Mouse (Mus musculus) hindbrain, embryonic 11.5 days (tissue): ENCODE results near the gene Psg27. TPM values are rescaled to one million over a fixed set of nuclear protein-coding genes. Genes with fewer than 3 reads are reported as not detected.
"Not testable (repeated sequence)": the region's sequence is repeated elsewhere in the genome, so short reads cannot be mapped to it uniquely, and the experiment has no call there.

Source experiments
- ATAC-seq: fragments of 200-750 bp; cut with Nextera tagmentation; 2 replicates; pipeline ENCODE4 v1.8.0; 2017; ENCODE audit warnings: mild to moderate bottlenecking, moderate TSS enrichment, moderate library complexity; ENCODE audit not compliant: low FRiP score
- DNase-seq: peaks from one replicate; pipeline ENCODE4 v3.0.0-alpha.2; 2015; ENCODE audit warnings: low spot score
- H3K27ac ChIP-seq: fragments of 300-500 bp; sonication (generic); 2 replicates; pipeline ENCODE4 v1.5.1; 2014; ENCODE audit warnings: mild to moderate bottlenecking, low read depth, low read length
- H3K27me3 ChIP-seq: fragments of 300-500 bp; sonication (generic); 2 replicates; pipeline ENCODE4 v1.6.1; 2014; ENCODE audit warnings: mild to moderate bottlenecking, low read length, moderate library complexity, mixed read lengths; ENCODE audit not compliant: control insufficient read depth, insufficient read depth
- H3K36me3 ChIP-seq: fragments of 300-500 bp; sonication (generic); 2 replicates; pipeline ENCODE4 v1.6.1; 2014; ENCODE audit warnings: mild to moderate bottlenecking, low read length, moderate library complexity, mixed read lengths; ENCODE audit not compliant: control insufficient read depth, insufficient read depth
- H3K4me1 ChIP-seq: fragments of 300-500 bp; sonication (generic); replicated peaks from 2 replicates; pipeline ENCODE4 v1.6.1; 2014; ENCODE audit warnings: low read length, mixed read lengths; ENCODE audit not compliant: control insufficient read depth, insufficient read depth
- H3K4me2 ChIP-seq: fragments of 300-500 bp; sonication (generic); replicated peaks from 2 replicates; pipeline ENCODE4 v1.6.1; 2014; ENCODE audit warnings: mild to moderate bottlenecking, low read depth, low read length
- H3K4me3 ChIP-seq: fragments of 300-500 bp; sonication (generic); 2 replicates; pipeline ENCODE4 v1.5.1; 2014; ENCODE audit warnings: low read depth, low read length
- H3K9ac ChIP-seq: fragments of 300-500 bp; sonication (generic); 2 replicates; pipeline ENCODE4 v1.6.1; 2014; ENCODE audit warnings: low read depth, low read length
- H3K9me3 ChIP-seq: fragments of 300-500 bp; sonication (generic); 2 replicates; pipeline ENCODE4 v1.6.1; 2016; ENCODE audit warnings: low read length; ENCODE audit not compliant: control insufficient read depth
- WGBS: fragments of 180-500 bp; shearing (Covaris S2); extraction: QIAGEN DNeasy Blood & Tissue Kit; methylation state at CpG from one replicate; pipeline ENCODE4 v1.1.7; 2014; 5-methylcytosine and 5-hydroxymethylcytosine counted together
- polyA plus RNA-seq: library from polyadenylated mRNA; unstranded; fragments of >200 nt; fragmentation: Nextera tagmentation; extraction: Ambion mirVana; gene quantifications from 2 replicates; pipeline ENCODE4 v1.2.1, GENCODE M21; 2014

Gene Psg27
- not detected in 2 replicates for polyA plus RNA-seq

GRCm38 (mm10) chr7:18567205-18567604 is at the start of gene Psg27:
Gene Psg27 (minus strand): TSS chr7:18567305.
- Histone ChIP-seq H3K27me3 (no peaks in the 10 kb centered on the region), H3K9me3 (no peaks in the 10 kb centered on the region), H3K36me3 (no peaks in the 10 kb centered on the region), H3K4me1 (no peaks in the 10 kb centered on the region), H3K4me3 (no peak within 1 kb of the TSS), H3K4me2 (no peak within 1 kb of the TSS), H3K9ac (no peak within 1 kb of the TSS), H3K27ac (no peak within 1 kb of the TSS)
- no peak for DNase-seq
- 87% methylated on average over 3 of the region's 3 CpGs for WGBS
- ATAC-seq: no peak

- not testable (repeated sequence) for H3K4me3 ChIP-seq, H3K27me3 ChIP-seq, ATAC-seq, H3K9me3 ChIP-seq, H3K9ac ChIP-seq, H3K4me1 ChIP-seq, H3K36me3 ChIP-seq, H3K27ac ChIP-seq, H3K4me2 ChIP-seq, DNase-seq
- WGBS: 78% methylated on average over 1 of the region's 2 CpGs
Measured at GRCm38 (mm10) chr7:18616401-18616800, 49.3 kb upstream of the Psg27 start, which contains the start of gene Psg23. Gene Psg23 (minus strand): TSS chr7:18616501.

GRCm38 (mm10) chr7:18559850-18560249 is 7.3 kb downstream of the Psg27 start:
- no peak for DNase-seq
- no peak overlapping the region for H3K9ac ChIP-seq

GRCm38 (mm10) chr7:18555751-18556150 is 11.4 kb downstream of the Psg27 start:
- not testable (repeated sequence) for DNase-seq, H3K4me3 ChIP-seq, ATAC-seq, H3K9ac ChIP-seq, H3K36me3 ChIP-seq, H3K9me3 ChIP-seq, H3K4me2 ChIP-seq, H3K27me3 ChIP-seq, H3K27ac ChIP-seq, H3K4me1 ChIP-seq
- 79% methylated on average over 3 of the region's 3 CpGs for WGBS

More at GRCm38 (mm10) chr7:18559850-18560249, 7.3 kb downstream of the Psg27 start:
- H3K4me3 ChIP-seq: no peak overlapping the region
- no peaks in the 10 kb centered on the region for H3K4me1 ChIP-seq
- no peaks in the 10 kb centered on the region for H3K36me3 ChIP-seq
- H3K9me3 ChIP-seq: no peaks in the 10 kb centered on the region; the same call in 1 of the 2 replicates
- H3K27me3 ChIP-seq: no peaks in the 10 kb centered on the region
- H3K4me2 ChIP-seq: no peak overlapping the region
- no peak for ATAC-seq
- no peak overlapping the region for H3K27ac ChIP-seq

GRCm38 (mm10) chr7:18533420-18533819 is 33.7 kb downstream of the Psg27 start:
- Histone ChIP-seq H3K36me3 (no peaks in the 10 kb centered on the region), H3K27me3 (no peaks in the 10 kb centered on the region), H3K27ac (no peak overlapping the region), H3K4me2 (no peak overlapping the region), H3K9ac (no peak overlapping the region), H3K4me3 (no peak overlapping the region), H3K4me1 (no peaks in the 10 kb centered on the region), H3K9me3 (no peaks in the 10 kb centered on the region)
- DNase-seq: no peak
- no peak for ATAC-seq
- 70% methylated on average over 3 of the region's 3 CpGs for WGBS

- Histone ChIP-seq H3K4me2 (no peak within 1 kb of the TSS), H3K9me3 (no peaks in the 10 kb centered on the region), H3K9ac (no peak within 1 kb of the TSS), H3K27ac (no peak within 1 kb of the TSS), H3K4me1 (no peaks in the 10 kb centered on the region), H3K36me3 (no peaks in the 10 kb centered on the region), H3K4me3 (no peak within 1 kb of the TSS), H3K27me3 (no peaks in the 10 kb centered on the region)
- no peak for ATAC-seq
- WGBS: 92% methylated on average over 1 of the region's 1 CpGs
- DNase-seq: no peak
Measured at GRCm38 (mm10) chr7:18532169-18532568, 34.9 kb downstream of the Psg27 start, which contains the start of gene Psg25. Gene Psg25 (minus strand): TSS chr7:18532269.

- WGBS: 94% methylated on average over 8 of the region's 8 CpGs
- H3K4me2 ChIP-seq: no peak overlapping the region
Measured at GRCm38 (mm10) chr7:18524668-18525067, 42.4 kb downstream of the Psg27 start.

GRCm38 (mm10) chr7:18512848-18513247 is 54.3 kb downstream of the Psg27 start:
- not testable (repeated sequence) for H3K4me3 ChIP-seq, H3K9ac ChIP-seq, H3K4me2 ChIP-seq, H3K27ac ChIP-seq, H3K4me1 ChIP-seq, H3K36me3 ChIP-seq, DNase-seq, H3K27me3 ChIP-seq, ATAC-seq, H3K9me3 ChIP-seq

More at GRCm38 (mm10) chr7:18524668-18525067, 42.4 kb downstream of the Psg27 start:
- Histone ChIP-seq H3K27ac (no peak overlapping the region), H3K36me3 (no peaks in the 10 kb centered on the region), H3K27me3 (no peaks in the 10 kb centered on the region), H3K4me1 (no peaks in the 10 kb centered on the region), H3K4me3 (no peak overlapping the region), H3K9ac (no peak overlapping the region), H3K9me3 (no peaks in the 10 kb centered on the region)
- DNase-seq (no peak), ATAC-seq (no peak)

GRCm38 (mm10) chr7:18512417-18512816 is 54.7 kb downstream of the Psg27 start:
- H3K9me3 ChIP-seq, H3K4me2 ChIP-seq, DNase-seq, H3K27ac ChIP-seq, H3K4me3 ChIP-seq, H3K27me3 ChIP-seq, H3K36me3 ChIP-seq, H3K9ac ChIP-seq, H3K4me1 ChIP-seq, ATAC-seq: not testable (repeated sequence)
- WGBS: 67% methylated on average over 2 of the region's 2 CpGs
